Mouse (Mus musculus) midbrain, embryonic 13.5 days (tissue): ENCODE results near the gene Pard3. TPM values are rescaled to one million over a fixed set of nuclear protein-coding genes. Genes with fewer than 3 reads are reported as not detected.

ENCODE experiments used
- ATAC-seq: fragments of 200-750 bp; cut with Nextera tagmentation; 2 replicates; pipeline ENCODE4 v1.8.0; 2017; ENCODE audit warnings: mild to moderate bottlenecking, moderate TSS enrichment, moderate library complexity
- H3K27ac ChIP-seq: fragments of 300-500 bp; sonication (generic); 2 replicates; pipeline ENCODE4 v1.5.1; 2015; ENCODE audit warnings: inconsistent platforms, mild to moderate bottlenecking, moderate library complexity
- H3K27me3 ChIP-seq: fragments of 300-500 bp; sonication (generic); 2 replicates; pipeline ENCODE4 v1.6.1; 2015; ENCODE audit warnings: mild to moderate bottlenecking, inconsistent platforms
- H3K36me3 ChIP-seq: fragments of 300-500 bp; sonication (generic); 2 replicates; pipeline ENCODE4 v1.6.1; 2015; ENCODE audit warnings: mild to moderate bottlenecking, inconsistent platforms
- H3K4me1 ChIP-seq: fragments of 300-500 bp; sonication (generic); replicated peaks from 2 replicates; pipeline ENCODE4 v1.6.1; 2015; ENCODE audit warnings: inconsistent platforms
- H3K4me2 ChIP-seq: fragments of 300-500 bp; sonication (generic); replicated peaks from 2 replicates; pipeline ENCODE4 v1.6.1; 2015; ENCODE audit warnings: moderate library complexity, mild to moderate bottlenecking, inconsistent platforms
- H3K4me3 ChIP-seq: fragments of 300-500 bp; sonication (generic); replicated peaks from 2 replicates; pipeline ENCODE4 v1.5.1; 2015; ENCODE audit warnings: mild to moderate bottlenecking, inconsistent platforms
- H3K9ac ChIP-seq: fragments of 300-500 bp; sonication (generic); replicated peaks from 2 replicates; pipeline ENCODE4 v1.6.1; 2015; ENCODE audit warnings: mild to moderate bottlenecking, inconsistent platforms
- H3K9me3 ChIP-seq: fragments of 300-500 bp; sonication (generic); 2 replicates; pipeline ENCODE4 v1.6.1; 2016; ENCODE audit warnings: mild to moderate bottlenecking, inconsistent platforms
- WGBS: fragments of 180-500 bp; shearing (Covaris S2); methylation state at CpG from one replicate; pipeline ENCODE4 v1.1.7; 2015; 5-methylcytosine and 5-hydroxymethylcytosine counted together
- polyA plus RNA-seq: library from polyadenylated mRNA; unstranded; fragments of >200 nt; fragmentation: Nextera tagmentation; extraction: Ambion mirVana; gene quantifications from 2 replicates; pipeline ENCODE4 v1.2.1, GENCODE M21; 2015

The Pard3 gene
- polyA plus RNA-seq, 1 experiment from 2014 or later: 22.8 TPM

- H3K9ac ChIP-seq: no peak overlapping the region
- no peaks in the 10 kb centered on the region for H3K9me3 ChIP-seq
- WGBS: 60% methylated on average over 3 of the region's 3 CpGs
- H3K4me2 ChIP-seq: no peak overlapping the region
- peaks cover 36% of the 10 kb centered on the region for H3K4me1 ChIP-seq
- no peaks in the 10 kb centered on the region for H3K27me3 ChIP-seq
- no peak overlapping the region for H3K4me3 ChIP-seq
- H3K36me3 ChIP-seq: no peaks in the 10 kb centered on the region
- no peak overlapping the region for H3K27ac ChIP-seq
- no peak for ATAC-seq
Observed at GRCm38 (mm10) chr8:127222361-127222760, 158.7 kb downstream of the Pard3 start.

GRCm38 (mm10) chr8:127226996-127227395, 163.3 kb downstream of the Pard3 start:
- Histone ChIP-seq H3K4me3 (no peak overlapping the region), H3K27ac (no peak overlapping the region), H3K4me1 (peaks cover 26% of the 10 kb centered on the region), H3K9ac (no peak overlapping the region), H3K9me3 (no peaks in the 10 kb centered on the region), H3K4me2 (no peak overlapping the region), H3K36me3 (no peaks in the 10 kb centered on the region), H3K27me3 (no peaks in the 10 kb centered on the region)
- no peak for ATAC-seq
- WGBS: 54% methylated on average over 1 of the region's 1 CpGs

- no peaks in the 10 kb centered on the region for H3K36me3 ChIP-seq
- H3K4me3 ChIP-seq: no peak overlapping the region
- no peak overlapping the region for H3K4me2 ChIP-seq
- H3K9me3 ChIP-seq: no peaks in the 10 kb centered on the region
- H3K4me1 ChIP-seq: peaks cover 22% of the 10 kb centered on the region
- 0 out of 2 replicates have a peak overlapping the region, but pooled peaks have one; percentile 2 for H3K27ac ChIP-seq
- 84% methylated on average over 4 of the region's 4 CpGs for WGBS
- no peaks in the 10 kb centered on the region for H3K27me3 ChIP-seq
- ATAC-seq: no peak
- no peak overlapping the region for H3K9ac ChIP-seq
Observed at GRCm38 (mm10) chr8:127227407-127227806, 163.7 kb downstream of the Pard3 start.

GRCm38 (mm10) chr8:127229325-127230232, 165.9 kb downstream of the Pard3 start:
- ATAC-seq: 0 out of 2 replicates have a peak, but pooled peaks have one; percentile 37
- no peaks in the 10 kb centered on the region for H3K27me3 ChIP-seq
- H3K36me3 ChIP-seq: no peaks in the 10 kb centered on the region
- 79% methylated on average over 15 of the region's 15 CpGs for WGBS
- no peak overlapping the region for H3K9ac ChIP-seq
- H3K4me2 ChIP-seq: 0 out of 2 replicates have a peak overlapping the region, but pooled peaks have one; percentile 2
- peaks cover 21% of the 10 kb centered on the region for H3K4me1 ChIP-seq
- 0 out of 2 replicates have a peak overlapping the region, but pooled peaks have one; percentile 11 for H3K27ac ChIP-seq
- H3K9me3 ChIP-seq: no peaks in the 10 kb centered on the region
- no peak overlapping the region for H3K4me3 ChIP-seq

GRCm38 (mm10) chr8:127230233-127230595, 166.5 kb downstream of the Pard3 start:
- Histone ChIP-seq H3K4me2 (0 out of 2 replicates have a peak overlapping the region, but pooled peaks have one; percentile 2), H3K27me3 (no peaks in the 10 kb centered on the region), H3K4me3 (no peak overlapping the region), H3K9ac (no peak overlapping the region), H3K36me3 (no peaks in the 10 kb centered on the region), H3K27ac (0 out of 2 replicates have a peak overlapping the region, but pooled peaks have one; percentile 11), H3K4me1 (peaks cover 21% of the 10 kb centered on the region), H3K9me3 (no peaks in the 10 kb centered on the region)
- no peak for ATAC-seq
- 44% methylated on average over 8 of the region's 8 CpGs for WGBS

- Histone ChIP-seq H3K9ac (no peak overlapping the region), H3K9me3 (no peaks in the 10 kb centered on the region), H3K36me3 (no peaks in the 10 kb centered on the region), H3K27ac (no peak overlapping the region), H3K4me1 (no peaks in the 10 kb centered on the region), H3K4me3 (no peak overlapping the region), H3K27me3 (no peaks in the 10 kb centered on the region), H3K4me2 (no peak overlapping the region)
- no peak for ATAC-seq
- WGBS: 98% methylated on average over 4 of the region's 4 CpGs
Observed at GRCm38 (mm10) chr8:127243351-127243750, 179.7 kb downstream of the Pard3 start.

- Histone ChIP-seq H3K4me2 (no peak overlapping the region), H3K27ac (no peak overlapping the region), H3K9ac (no peak overlapping the region), H3K27me3 (no peaks in the 10 kb centered on the region), H3K36me3 (no peaks in the 10 kb centered on the region), H3K4me1 (no peaks in the 10 kb centered on the region), H3K4me3 (no peak overlapping the region), H3K9me3 (no peaks in the 10 kb centered on the region)
- ATAC-seq: no peak
- WGBS: 91% methylated on average over 11 of the region's 11 CpGs
Observed at GRCm38 (mm10) chr8:127243841-127244240, 180.1 kb downstream of the Pard3 start.

- Histone ChIP-seq H3K9ac (no peak overlapping the region), H3K4me2 (no peak overlapping the region), H3K4me3 (no peak overlapping the region), H3K27me3 (no peaks in the 10 kb centered on the region), H3K27ac (no peak overlapping the region), H3K9me3 (no peaks in the 10 kb centered on the region), H3K4me1 (0 out of 2 replicates have a peak, but pooled peaks cover 8% of the 10 kb centered on the region), H3K36me3 (no peaks in the 10 kb centered on the region)
- no peak for ATAC-seq
- WGBS: 64% methylated on average over 4 of the region's 4 CpGs
Observed at GRCm38 (mm10) chr8:127250746-127251145, 187.1 kb downstream of the Pard3 start.

- Histone ChIP-seq H3K9me3 (no peaks in the 10 kb centered on the region), H3K27me3 (no peaks in the 10 kb centered on the region), H3K4me2 (no peak overlapping the region), H3K27ac (no peak overlapping the region), H3K4me3 (no peak overlapping the region), H3K36me3 (no peaks in the 10 kb centered on the region), H3K9ac (no peak overlapping the region), H3K4me1 (0 out of 2 replicates have a peak, but pooled peaks cover 8% of the 10 kb centered on the region)
- ATAC-seq: no peak
- 94% methylated on average over 3 of the region's 3 CpGs for WGBS
Observed at GRCm38 (mm10) chr8:127251476-127251875, 187.8 kb downstream of the Pard3 start.

- 0 out of 2 replicates have a peak, but pooled peaks cover 8% of the 10 kb centered on the region for H3K4me1 ChIP-seq
- H3K36me3 ChIP-seq: no peaks in the 10 kb centered on the region
- H3K27ac ChIP-seq: no peak overlapping the region
- no peak overlapping the region for H3K4me3 ChIP-seq
- H3K4me2 ChIP-seq: no peak overlapping the region
- ATAC-seq: no peak
- H3K9me3 ChIP-seq: no peaks in the 10 kb centered on the region
- no peaks in the 10 kb centered on the region for H3K27me3 ChIP-seq
- no peak overlapping the region for H3K9ac ChIP-seq
- 87% methylated on average over 13 of the region's 13 CpGs for WGBS
Observed at GRCm38 (mm10) chr8:127251985-127252384, 188.3 kb downstream of the Pard3 start.

GRCm38 (mm10) chr8:127254625-127255024, 190.9 kb downstream of the Pard3 start:
- no peak overlapping the region for H3K9ac ChIP-seq
- H3K4me3 ChIP-seq: no peak overlapping the region
- 79% methylated on average over 7 of the region's 7 CpGs for WGBS
- H3K4me2 ChIP-seq: no peak overlapping the region
- no peak for ATAC-seq
- H3K27ac ChIP-seq: no peak overlapping the region
- H3K9me3 ChIP-seq: no peaks in the 10 kb centered on the region
- no peaks in the 10 kb centered on the region for H3K36me3 ChIP-seq
- peaks cover 13% of the 10 kb centered on the region; the same call in 1 of the 2 replicates for H3K4me1 ChIP-seq
- H3K27me3 ChIP-seq: no peaks in the 10 kb centered on the region

GRCm38 (mm10) chr8:127257086-127257485, 193.4 kb downstream of the Pard3 start:
- WGBS: 91% methylated on average over 3 of the region's 3 CpGs
- Histone ChIP-seq H3K27ac (no peak overlapping the region), H3K9me3 (peaks cover 4% of the 10 kb centered on the region), H3K4me3 (no peak overlapping the region), H3K27me3 (no peaks in the 10 kb centered on the region), H3K4me1 (peaks cover 9% of the 10 kb centered on the region; the same call in 1 of the 2 replicates), H3K9ac (no peak overlapping the region), H3K36me3 (no peaks in the 10 kb centered on the region), H3K4me2 (no peak overlapping the region)
- no peak for ATAC-seq
